Mouse (Mus musculus): ENCODE results near the gene Gm20388.

GRCm38 (mm10) chr8:120379015-120379414 lies 468.4 kb downstream of the Gm20388 start:
- TF ChIP-seq POLR2A (IDR thresholded peaks at IDR 0.05; ENCODE audit: low read depth, low read length) (no peak), CTCF (conservative IDR thresholded peaks at IDR 0.05; ENCODE audit: insufficient read depth, insufficient read length, low read depth, low read length) (no peak)

Measured in kidney, adult 2 months (tissue).